Mouse (Mus musculus) macrophage (primary cell): ENCODE measurements around the gene Selenom. TPM values are rescaled to one million over a fixed set of nuclear protein-coding genes. Genes with fewer than 3 reads are reported as not detected.

Experiments
- H3K27ac ChIP-seq: fragments of 350-480 bp; formaldehyde crosslinking; 2 replicates; pipeline ENCODE4 v1.9.0; 2021
- H3K36me3 ChIP-seq: fragments of 350-480 bp; formaldehyde crosslinking; 2 replicates; pipeline ENCODE4 v1.9.0; 2021; ENCODE audit errors: inconsistent target
- H3K4me3 ChIP-seq: fragments of 350-480 bp; formaldehyde crosslinking; 2 replicates; pipeline ENCODE4 v1.9.0; 2021; ENCODE audit errors: inconsistent target
- H3K79me2 ChIP-seq: fragments of 350-480 bp; formaldehyde crosslinking; 2 replicates; pipeline ENCODE4 v1.9.0; 2021; ENCODE audit errors: inconsistent target
- WGBS: methylation state at CpG from one replicate; pipeline ENCODE4 v1.1.7; 2026; ENCODE audit warnings: inconsistent platforms; ENCODE audit not compliant: missing documents; 5-methylcytosine and 5-hydroxymethylcytosine counted together
- polyA plus RNA-seq: library from polyadenylated mRNA; stranded (reverse); fragments of 250-400 nt; gene quantifications from 3 replicates; pipeline ENCODE4 v1.2.4, GENCODE M21; 2018; ENCODE audit warnings: inconsistent platforms

Gene Selenom
- polyA plus RNA-seq, 1 experiment from 2014 or later: 28.1 TPM

GRCm38 (mm10) chr11:3502057-3502456 is 12.4 kb upstream of the Selenom start:
- H3K4me3 ChIP-seq: no peak overlapping the region
- no peaks in the 10 kb centered on the region for H3K79me2 ChIP-seq
- H3K36me3 ChIP-seq: 0 out of 2 replicates have a peak, but pooled peaks cover 3% of the 10 kb centered on the region
- no peak overlapping the region for H3K27ac ChIP-seq
- 88% methylated on average over 17 of the region's 17 CpGs for WGBS

DNA sequence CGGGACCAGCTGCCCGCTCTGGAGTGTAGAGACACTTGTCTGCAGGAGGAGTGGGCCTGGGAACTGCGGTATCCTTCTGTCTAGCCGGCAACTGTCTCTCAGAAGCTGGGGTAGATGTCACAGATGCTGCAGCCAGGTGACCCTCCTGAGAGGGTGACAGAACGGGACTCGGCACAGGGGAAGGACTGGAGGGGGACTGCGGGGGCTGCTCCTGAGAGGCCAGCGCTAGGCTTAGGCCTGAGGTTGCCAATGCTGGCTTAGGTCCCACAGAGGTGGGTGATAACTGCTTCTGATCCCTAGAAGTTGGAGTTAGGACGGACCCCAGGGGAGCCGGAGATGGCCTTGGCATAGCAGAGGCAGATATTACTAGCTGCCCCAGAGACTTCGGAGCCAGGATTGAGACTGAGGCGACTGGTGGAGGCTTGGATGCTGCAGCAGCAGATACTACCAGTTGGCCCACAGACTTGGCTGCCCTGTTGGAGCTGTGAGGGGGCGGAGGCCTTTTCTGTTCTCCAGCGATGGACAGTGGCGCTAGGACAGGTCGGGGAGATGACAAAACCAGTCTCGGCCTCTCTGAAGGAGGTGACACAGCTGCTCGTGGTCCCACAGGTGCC is 11.9 kb upstream of the Selenom start:
- 0 out of 2 replicates have a peak, but pooled peaks cover 3% of the 10 kb centered on the region for H3K36me3 ChIP-seq
- no peak overlapping the region for H3K27ac ChIP-seq
- no peaks in the 10 kb centered on the region for H3K79me2 ChIP-seq
- WGBS: 95% methylated on average over 18 of the region's 18 CpGs
- H3K4me3 ChIP-seq: no peak overlapping the region

DNA sequence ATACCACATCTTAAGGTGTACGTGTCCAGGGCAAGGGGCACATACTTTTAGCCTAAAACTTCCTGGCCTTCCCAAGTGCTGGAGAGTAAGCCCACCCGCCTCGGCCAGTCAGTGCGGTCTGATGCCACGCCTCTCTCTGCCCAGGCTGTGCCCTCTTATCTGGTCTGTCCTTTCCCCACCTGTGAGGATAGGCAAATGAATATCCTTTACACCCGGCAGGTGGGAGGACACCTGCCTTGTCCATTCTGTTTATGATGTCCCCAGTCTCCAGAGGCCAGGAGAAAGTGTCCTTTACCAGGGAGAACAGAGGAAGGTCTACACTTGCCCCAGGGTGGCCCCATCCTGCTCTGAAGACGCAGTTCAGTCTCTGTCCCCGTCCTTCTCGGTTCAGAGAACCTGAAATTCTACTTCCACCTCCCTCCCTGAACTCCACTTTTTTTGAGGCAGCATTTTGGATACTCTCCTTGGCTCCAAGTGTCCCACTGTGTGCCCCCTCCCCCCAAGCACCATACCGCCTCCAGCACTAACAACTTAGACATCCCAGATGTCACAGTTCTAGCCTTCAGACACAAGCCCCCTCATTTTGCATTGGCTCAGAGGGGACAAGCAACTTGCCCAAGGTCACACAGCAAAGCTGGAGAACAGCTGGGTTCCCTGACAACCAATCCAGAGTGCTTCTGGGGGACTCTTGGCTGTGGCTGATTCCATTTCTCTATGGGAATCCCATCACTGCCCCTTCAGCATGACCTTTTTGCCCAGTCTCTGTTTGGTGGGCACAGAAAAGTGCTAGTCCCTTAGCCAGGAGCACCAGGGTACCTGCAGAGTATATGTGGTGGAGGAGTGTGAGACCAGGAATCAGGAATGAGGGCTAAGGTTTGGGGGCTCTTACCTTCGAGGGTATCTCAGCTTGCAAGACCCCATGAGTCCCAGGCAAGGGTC is 10.5 kb upstream of the Selenom start:
- no peaks in the 10 kb centered on the region for H3K36me3 ChIP-seq
- WGBS: 85% methylated on average over 11 of the region's 11 CpGs
- peak overlapping the region; percentile 14; the same call in 1 of the 2 replicates for H3K4me3 ChIP-seq
- no peaks in the 10 kb centered on the region for H3K79me2 ChIP-seq
- no peak overlapping the region for H3K27ac ChIP-seq

- Histone ChIP-seq H3K36me3 (no peaks in the 10 kb centered on the region), H3K4me3 (no peak overlapping the region), H3K79me2 (no peaks in the 10 kb centered on the region), H3K27ac (no peak overlapping the region)
- 39% methylated on average over 7 of the region's 7 CpGs for WGBS
Observed at GRCm38 (mm10) chr11:3508226-3508625, 6.3 kb upstream of the Selenom start.

DNA sequence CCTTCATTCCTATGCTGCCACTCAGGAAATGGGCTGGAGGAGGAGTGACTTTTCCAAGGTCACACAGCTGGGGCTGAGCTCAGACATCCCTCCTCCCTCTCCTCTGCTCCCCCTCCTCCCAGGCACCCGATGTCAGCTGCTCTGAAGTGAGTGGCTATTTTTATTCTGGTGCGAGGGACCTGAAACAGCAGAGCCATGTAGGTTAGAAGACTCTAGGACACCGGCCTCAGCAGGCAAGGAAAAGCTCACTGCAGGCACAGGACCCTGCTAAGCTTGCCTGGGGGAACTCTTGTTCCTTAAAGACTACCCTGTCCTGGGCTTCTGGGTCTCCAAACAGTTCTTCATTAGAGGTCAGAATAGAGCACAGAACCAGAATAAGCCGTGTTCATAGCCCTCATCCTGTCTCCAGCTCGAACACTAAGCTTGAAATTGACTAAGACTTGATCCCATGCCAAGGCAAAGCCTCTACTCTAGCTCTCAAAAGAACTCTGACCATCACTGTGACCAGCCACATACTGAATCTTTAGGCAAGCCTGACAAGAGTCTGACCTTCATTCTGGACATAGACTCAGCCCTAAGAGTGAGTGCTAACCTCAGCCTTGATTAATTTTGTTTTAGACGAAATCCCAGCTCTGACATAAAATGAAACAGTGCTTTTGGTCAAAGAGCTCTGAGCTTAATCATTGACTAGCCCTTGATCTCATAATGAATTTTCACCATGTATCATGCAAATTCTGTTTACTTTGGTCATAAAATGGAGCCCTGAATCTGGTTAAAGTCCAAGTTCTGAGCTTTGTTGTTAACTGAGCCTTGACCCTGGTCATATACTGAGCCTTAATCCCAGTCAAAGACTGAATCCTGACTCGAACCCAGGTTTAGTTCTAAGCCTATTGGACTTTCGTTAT is 5.1 kb upstream of the Selenom start:
- Histone ChIP-seq H3K79me2 (no peaks in the 10 kb centered on the region), H3K4me3 (no peak overlapping the region), H3K27ac (no peak overlapping the region), H3K36me3 (no peaks in the 10 kb centered on the region)
- 70% methylated on average over 8 of the region's 8 CpGs for WGBS

- H3K79me2 ChIP-seq: no peaks in the 10 kb centered on the region
- no peak overlapping the region for H3K27ac ChIP-seq
- H3K4me3 ChIP-seq: no peak overlapping the region
- H3K36me3 ChIP-seq: no peaks in the 10 kb centered on the region
- WGBS: 0% methylated on average over 2 of the region's 2 CpGs
Observed at GRCm38 (mm10) chr11:3510321-3510720, 4.2 kb upstream of the Selenom start.

GRCm38 (mm10) chr11:3513291-3513690 is 1.2 kb upstream of the Selenom start:
- no peaks in the 10 kb centered on the region for H3K79me2 ChIP-seq
- no peak overlapping the region for H3K27ac ChIP-seq
- WGBS: 96% methylated on average over 6 of the region's 6 CpGs
- H3K4me3 ChIP-seq: no peak overlapping the region
- H3K36me3 ChIP-seq: no peaks in the 10 kb centered on the region

- no peak overlapping the region for H3K27ac ChIP-seq
- WGBS: 54% methylated on average over 3 of the region's 4 CpGs
- peak overlapping the region; percentile 45 for H3K4me3 ChIP-seq
- no peaks in the 10 kb centered on the region for H3K36me3 ChIP-seq
- no peaks in the 10 kb centered on the region for H3K79me2 ChIP-seq
Observed at GRCm38 (mm10) chr11:3515216-3515615, 732 bp downstream of the Selenom start.

DNA sequence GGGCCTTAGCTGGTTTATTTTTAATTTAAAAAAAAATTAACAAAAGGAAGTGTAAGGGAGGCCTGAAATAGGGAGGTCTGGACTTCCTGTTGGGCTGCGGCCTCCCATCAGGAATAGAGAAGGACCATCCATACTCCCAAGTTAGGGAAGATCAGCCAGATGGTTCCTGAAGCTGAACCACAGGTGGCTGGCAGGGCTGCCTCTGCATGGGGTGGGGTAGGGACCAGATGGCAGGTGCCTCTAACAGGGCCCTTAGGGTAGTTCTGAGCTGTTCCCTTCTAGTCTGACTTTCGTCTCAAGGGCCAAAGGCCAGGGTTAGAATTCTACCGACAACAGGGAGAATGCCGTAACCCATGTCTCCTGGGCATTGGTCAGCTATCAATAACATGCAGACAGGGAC is 1.2 kb downstream of the Selenom start:
- 91% methylated on average over 4 of the region's 4 CpGs for WGBS
- Histone ChIP-seq H3K36me3 (no peaks in the 10 kb centered on the region), H3K27ac (no peak overlapping the region), H3K4me3 (peak overlapping the region; percentile 45; the same call in 1 of the 2 replicates), H3K79me2 (no peaks in the 10 kb centered on the region)

DNA sequence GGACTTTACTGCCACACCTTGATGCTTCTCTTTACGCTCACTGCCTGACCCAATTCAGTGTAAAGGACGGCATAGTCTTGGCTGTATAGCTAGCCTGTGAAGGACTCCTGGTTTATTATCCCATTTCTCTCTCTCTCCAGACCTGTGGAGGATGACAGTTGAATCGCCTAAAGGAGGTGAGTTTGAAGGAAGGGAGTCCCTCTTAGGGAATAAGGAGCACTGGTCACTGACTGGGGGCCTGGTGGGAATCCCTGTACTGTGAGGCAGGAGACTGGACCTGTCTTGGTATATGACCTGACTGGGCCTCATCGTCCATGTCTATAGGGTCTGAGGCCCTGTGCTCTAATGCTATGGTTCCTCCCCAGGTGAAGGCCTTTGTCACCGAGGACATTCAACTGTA is 1.6 kb downstream of the Selenom start:
- H3K27ac ChIP-seq: no peak overlapping the region
- H3K4me3 ChIP-seq: no peak overlapping the region
- no peaks in the 10 kb centered on the region for H3K36me3 ChIP-seq
- WGBS: 94% methylated on average over 5 of the region's 5 CpGs
- no peaks in the 10 kb centered on the region for H3K79me2 ChIP-seq

DNA sequence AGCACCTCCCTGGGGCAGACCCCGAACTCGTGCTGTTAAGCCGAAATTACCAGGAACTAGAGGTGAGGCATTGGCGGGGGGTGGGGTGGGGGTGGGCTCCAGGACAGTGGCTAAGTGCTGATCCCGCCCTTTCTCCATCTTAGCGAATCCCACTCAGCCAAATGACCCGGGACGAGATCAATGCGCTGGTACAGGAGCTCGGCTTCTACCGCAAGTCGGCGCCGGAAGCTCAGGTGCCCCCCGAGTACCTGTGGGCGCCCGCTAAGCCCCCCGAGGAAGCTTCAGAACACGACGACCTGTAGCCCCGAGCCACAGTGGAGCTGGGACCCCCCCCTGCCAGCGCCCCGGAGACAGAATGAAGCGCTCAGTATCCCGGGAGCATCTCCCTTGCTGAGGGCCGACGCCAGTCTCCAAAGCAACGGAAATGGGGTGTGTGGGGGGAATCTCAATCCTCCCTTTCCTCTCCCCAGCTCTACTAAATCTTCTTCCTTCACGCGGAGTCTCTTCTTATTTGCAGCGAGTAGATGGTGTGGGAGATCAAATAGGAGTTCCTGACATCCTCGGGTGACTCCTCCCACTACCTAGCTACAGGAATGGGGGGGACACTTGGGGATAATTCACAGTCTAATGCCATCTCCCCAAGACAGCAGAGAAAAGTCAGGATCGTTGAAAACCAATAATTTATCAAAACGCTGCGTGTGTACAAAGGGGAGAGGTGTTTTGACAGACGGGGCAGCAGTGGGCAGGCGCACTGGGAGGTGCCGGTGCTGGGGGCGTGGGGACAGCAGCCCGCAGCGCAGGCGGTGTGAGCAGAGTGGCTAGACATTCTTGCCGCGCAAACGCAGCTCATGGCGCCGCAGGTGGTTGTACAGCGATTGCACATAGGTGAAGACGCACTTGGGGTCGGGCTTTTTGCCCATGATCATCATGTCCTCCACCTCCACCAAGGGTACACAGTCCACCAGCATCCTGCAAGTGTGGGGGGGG is 2.7 kb downstream of the Selenom start:
- Histone ChIP-seq H3K36me3 (no peaks in the 10 kb centered on the region), H3K27ac (no peak overlapping the region), H3K79me2 (no peaks in the 10 kb centered on the region), H3K4me3 (no peak overlapping the region)
- 20% methylated on average over 47 of the region's 50 CpGs for whole genome bisulfite sequencing

DNA sequence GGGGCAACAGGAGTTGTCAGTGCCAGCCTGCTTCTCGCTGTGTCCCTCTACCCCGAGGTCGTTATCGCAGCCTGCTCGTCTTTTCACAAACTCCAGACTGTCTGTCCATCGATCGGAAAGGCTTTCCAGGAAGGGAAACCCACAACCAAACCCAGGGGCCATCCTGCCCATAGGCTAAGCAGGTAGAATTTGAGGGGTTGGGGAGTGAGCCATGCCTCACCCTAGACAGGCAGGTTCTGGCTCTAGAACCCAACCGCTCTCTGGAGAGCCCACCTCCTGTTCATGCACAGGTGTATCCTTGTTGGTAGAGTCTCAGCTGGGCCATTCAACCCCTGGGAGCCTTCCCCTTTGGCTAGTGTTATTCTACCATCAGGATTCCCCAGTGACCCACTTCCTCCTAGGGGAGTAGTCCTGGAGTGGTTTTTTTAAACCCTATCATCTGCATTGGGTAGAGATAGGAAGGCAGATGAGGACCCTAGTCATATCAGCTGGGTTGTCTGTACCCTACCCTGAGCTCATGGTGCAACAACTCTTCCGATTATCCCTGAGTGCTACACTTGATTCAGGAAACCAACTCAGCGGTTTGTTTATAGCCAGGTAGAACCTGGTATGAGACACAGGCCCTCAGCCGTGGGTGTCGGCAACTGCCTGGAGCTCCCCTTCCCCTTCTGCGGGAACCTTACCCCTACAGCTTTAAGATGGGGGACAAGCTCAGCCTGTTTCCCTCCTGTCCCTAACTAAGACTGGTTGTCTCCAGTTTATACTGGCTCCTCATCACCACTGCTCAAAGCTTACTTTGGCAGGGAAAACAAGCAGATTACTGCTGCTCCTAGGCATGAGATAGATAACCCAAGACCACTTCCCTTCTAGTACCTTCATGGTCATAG is 3.6 kb downstream of the Selenom start:
- no peak overlapping the region for H3K4me3 ChIP-seq
- 55% methylated on average over 13 of the region's 13 CpGs for WGBS
- no peaks in the 10 kb centered on the region for H3K36me3 ChIP-seq
- no peak overlapping the region for H3K27ac ChIP-seq
- H3K79me2 ChIP-seq: no peaks in the 10 kb centered on the region
